Mouse (Mus musculus) layer of hippocampus, adult 9-10 months (tissue): ENCODE measurements at regions not wholly inside any gene's neighbourhood (a gene's known extent, or its start where the extent isn't known, plus 50 kb on each side); places are given as distances from the start of the nearest gene placed in this dataset.
"Not testable (repeated sequence)": the region's sequence is repeated elsewhere in the genome, so short reads cannot be mapped to it uniquely, and the experiment has no call there.

Experiments used
- DNase-seq: peaks from one replicate; pipeline ENCODE4 v3.0.0; 2022; ENCODE audit warnings: low spot score

DNA sequence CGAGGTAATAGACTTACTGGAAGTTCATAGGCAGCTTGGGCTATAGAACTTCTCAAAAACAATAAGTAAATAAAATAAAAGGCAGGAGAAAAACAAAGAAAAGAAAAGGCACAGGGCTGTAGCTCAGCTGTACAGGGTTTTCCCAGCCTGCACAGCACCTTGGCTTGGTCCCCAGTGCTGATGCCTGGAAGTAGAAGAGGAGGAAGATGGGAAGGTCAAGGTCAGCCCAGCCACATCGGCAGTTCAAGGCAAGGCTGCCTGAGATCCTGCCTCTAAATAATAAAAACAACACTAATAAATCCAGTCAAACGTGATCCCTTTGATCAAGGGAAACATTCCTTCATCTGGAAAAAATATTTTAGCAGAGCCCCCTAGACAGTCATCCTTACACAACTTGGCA lies 103.1 kb downstream of the Cenpf start:
- no peak for DNase-seq

DNA sequence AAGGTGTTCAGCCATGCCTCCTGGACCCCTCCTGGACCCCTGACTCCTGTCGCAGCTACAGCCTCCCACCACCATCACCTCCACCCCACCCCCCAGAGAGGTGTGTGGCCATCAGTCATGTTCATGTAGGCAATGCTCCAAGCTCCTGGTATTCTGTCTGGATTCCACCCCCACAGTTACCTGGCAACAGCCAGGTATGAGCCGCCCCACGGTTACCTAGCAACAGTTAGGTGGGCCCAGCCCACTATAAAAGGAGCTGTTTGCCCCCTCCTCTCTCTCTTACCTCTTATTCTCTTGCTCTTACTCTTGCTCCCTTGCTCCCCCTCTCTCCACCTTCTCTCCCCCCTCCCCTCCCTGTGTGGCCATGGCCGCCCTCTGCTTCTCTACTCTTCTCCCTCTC lies 106.5 kb downstream of the Cenpf start:
- no peak for DNase-seq

DNA sequence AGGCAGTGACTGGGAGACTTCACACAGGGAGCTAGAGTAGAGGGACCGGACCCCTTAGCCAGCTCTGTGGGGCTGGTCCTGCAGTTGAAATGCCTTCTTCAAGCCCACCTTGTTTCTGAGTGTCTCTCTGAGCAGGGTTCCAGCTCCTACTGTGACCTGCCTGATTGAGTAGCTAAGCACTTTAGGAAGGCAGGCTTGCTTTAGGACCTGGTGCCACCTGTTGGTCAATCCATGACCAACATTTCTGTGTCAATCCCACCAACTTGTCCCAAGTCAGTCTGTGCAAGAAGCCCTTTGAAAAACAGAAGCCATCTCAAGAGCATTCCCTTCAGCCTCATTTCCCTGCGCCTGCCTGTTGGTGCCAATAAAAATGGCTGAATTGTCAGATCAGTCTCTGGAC lies 108.5 kb downstream of the Cenpf start:
- DNase-seq: no peak

DNA sequence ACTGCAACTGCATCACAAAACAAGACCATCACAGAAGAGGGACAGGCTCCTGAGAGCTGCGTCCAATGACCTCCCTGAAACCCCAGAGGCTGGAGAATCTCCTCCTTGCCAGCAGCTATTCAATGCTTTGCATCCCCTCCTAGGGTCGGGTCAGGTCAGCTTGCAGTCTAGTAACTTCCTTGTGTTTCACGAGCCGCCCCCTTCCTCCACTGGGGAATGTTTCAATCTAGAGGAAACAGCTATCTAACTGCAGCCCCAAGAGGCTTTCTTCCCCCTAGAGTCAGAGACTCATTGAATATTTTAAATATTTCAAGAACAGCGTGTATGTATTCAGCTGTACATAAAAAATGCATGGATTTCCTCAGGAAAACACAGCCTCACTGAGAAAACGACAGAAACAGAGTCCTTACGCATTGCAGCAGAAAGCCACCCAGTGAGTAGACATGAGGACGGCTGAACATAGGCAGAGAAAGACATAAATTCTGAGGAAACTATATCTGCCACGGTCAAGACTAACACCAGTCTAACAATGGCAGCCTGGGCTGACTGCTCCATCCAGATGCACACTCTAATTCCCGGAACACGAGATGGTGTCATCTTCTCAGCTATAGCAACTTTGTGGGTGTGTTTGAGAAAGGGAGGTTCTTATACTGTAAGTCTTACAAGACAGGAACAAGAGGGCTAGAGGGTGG lies 111.4 kb downstream of the Cenpf start:
- DNase-seq: no peak

DNA sequence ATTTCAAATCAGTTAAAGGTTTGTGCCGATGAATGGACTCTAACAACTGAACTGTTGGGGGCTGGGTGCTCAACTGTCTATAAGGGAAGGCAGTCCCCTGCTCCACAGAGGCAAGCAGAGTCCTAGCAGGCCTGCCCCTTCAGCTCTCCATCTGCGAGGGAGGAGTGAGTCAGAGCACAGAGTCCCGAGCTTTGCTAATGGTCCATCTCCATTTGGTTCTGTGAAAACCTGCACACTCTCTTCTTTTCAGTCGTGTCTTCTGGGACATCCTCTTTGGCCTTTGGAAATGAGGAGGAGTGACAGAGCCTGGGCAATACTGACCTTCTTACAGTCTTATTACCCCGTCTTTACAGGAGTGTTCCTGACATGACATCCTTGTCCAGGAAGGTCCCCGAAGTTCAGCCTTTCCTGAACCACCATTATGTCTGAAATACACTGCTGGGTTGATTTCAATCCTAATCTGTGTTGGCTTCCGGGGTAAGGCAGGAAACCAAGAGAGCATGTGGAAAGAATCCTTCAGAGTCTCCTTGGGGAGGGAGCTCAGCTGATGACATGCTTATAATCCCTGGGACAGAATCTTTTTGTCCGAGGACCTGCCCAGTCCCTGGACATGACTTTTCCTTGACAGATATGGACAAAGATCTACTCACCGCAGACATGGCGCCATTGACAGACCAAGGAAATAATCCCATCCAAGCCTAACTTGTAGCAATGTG lies 112.2 kb downstream of the Cenpf start:
- no peak for DNase-seq

DNA sequence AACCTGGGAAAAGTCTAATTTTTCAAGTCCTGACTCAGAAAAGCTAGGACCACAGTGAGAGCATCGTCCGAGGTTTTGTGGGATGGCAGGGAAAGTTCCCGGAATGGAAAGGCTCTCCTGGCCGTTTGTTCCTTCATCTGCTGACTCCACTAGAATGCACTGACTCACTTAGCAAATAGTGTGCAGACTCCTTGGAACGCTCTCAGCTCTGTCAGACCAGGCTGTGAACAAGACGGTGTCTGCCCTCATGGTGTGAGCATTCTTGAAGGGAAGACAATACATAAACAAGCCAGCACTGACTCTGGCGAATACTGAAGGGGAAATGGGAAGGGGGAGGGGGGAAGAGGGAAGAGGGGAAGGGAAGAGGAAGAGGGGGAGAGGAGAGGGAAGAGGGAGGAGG lies 121.4 kb downstream of the Cenpf start:
- no peak for DNase-seq

DNA sequence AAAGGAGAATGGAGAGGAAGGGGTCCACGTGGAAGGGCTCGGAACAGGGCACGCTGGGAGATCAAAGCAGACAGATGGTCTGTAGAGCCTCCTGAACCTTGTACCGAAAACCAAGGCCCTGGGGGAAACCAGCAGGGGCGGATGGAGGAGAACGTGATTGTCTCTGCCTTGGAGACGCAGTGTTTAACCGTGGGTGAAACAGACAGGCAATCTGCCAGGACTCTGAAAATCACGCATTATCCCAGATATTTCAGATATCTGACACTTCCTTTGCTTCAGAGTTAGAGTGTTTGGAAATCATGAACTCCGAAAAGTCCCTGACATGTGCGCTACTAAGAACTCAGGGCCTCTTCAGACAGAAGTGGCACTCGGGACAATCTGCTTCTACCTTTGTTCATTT lies 126.1 kb downstream of the Cenpf start:
- DNase-seq: no peak

DNA sequence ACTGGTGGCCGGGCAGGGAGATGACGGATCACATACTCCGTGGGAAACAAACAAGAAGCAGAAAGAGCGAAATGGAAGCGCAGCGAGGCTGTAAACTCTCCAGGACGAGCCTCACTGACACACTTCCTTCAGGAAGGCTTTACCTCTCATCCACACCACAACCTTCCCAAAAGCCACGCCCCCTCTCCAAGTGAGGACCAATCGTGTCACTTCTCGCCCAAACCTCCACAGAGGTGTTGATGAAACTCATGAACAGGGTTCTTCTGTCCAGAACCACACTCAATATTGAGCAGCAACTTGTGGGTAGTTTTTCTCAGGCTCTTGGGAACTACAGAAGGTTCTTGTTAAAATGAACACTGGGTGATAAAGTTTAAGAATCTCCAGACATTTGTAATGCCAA lies 127.3 kb downstream of the Cenpf start:
- no peak for DNase-seq

DNA sequence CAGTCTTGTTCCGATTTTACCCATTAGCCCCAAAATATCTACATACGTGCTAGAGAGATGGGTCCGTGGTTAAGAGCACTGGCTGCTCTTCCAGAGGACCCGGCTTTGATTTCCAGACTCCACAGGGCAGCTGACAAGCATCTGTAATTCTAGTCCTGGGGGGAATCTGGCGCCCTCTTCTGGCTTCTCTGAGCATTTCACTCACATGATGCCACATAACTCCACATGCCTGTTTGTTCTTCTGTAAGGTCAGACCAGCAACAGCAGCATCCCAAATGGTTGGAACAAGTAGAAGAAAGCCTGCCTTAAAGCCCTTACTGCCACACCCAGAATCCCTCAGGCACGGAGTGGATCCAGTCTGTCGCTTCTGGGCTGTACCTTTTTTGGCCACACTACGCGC lies 137.0 kb downstream of the Cenpf start:
- DNase-seq: no peak

DNA sequence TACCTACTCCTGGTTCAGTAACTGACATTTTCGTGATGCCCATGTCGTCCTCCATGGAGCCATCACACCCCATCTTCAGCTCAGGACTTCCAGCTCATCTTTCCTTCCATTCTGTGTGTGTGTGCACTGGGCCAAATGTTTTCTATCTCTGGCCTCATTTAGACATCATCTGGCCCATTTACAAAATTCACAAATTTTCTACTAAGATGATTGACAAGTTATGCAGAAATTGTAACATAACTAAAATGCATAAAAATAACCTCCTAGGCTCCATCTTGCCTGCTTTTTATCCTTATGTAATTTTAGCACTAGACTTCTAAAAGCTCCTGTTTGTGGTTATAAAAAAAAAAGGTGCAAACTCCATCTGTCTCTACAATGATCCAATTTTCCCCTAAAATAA lies 130.8 kb upstream of the Kcnk2 start:
- DNase-seq: peak; percentile 8

DNA sequence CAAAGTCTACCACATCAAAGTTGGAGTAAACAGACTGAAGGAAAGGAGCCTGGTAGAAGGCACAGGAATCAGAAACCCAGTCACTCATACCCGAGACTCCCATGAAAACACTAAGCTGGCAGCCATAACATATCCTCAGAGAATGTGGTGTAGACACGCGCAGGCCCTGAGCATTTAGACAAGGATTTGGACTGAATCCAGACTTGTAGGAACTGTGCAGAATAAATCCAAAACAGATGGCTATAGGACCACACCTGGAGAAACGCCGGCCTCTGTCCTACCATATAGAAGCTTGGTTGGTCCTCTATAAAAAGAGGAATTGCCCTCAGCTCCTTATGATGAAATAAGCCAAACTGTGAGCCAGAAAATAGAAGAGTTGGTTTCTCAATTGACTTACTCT lies 124.3 kb upstream of the Kcnk2 start:
- DNase-seq: no peak

DNA sequence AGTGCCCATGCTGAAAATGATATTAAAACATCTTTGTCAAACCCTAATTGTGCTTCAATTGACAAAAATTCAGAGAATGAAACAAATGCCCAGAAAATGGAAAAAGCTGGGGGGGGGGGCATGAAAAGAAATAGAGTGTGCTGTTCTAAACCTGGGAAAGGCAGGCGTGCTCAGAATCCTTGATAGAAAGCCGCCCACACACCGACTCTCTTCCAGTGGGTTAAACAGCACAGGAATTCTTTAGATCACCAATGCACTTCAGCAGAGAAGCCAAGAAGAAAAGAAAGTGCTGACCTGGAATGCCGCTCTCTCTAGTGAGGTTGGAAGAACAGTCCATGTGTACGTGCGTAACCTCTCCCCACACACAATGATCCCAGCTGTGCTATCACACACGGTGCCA lies 113.4 kb upstream of the Kcnk2 start:
- DNase-seq: no peak

DNA sequence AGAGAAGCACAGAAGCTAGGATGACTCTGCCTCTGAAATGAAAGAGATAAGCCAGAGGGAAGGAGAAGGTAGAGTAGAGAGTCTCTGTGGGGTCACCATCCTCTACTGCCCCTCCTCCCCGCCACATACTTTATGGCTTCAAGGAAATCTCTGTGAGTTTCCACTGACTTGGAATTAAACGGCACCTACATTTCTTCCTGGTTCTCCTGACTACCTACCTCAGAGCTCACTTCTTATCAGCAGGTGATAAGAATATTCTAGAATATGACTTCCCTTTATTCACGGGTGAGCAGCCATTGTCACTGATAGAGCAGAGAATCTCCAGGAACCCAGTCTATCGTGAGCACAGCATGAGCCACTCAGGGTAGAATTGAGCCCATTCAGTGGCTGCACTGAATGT lies 111.3 kb upstream of the Kcnk2 start:
- no peak for DNase-seq

DNA sequence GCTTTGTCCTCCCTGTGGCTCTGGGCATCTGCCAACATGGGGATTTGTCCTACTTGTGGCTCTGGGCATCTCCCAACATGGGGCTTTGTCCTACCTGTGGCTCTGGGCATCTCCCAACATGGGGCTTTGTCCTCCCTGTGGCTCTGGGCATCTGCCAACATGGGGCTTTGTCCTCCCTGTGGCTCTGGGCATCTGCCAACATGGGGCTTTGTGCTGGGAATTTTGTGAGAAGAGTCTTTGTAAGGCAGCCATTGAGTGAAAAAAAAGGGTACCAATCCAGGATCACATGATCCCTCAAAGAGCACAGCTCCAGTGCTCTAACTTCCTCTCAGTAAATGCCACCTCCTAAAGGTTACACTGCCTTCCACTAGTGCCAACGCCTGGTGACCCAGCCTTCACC lies 105.2 kb upstream of the Kcnk2 start:
- DNase-seq: not testable (repeated sequence)

DNA sequence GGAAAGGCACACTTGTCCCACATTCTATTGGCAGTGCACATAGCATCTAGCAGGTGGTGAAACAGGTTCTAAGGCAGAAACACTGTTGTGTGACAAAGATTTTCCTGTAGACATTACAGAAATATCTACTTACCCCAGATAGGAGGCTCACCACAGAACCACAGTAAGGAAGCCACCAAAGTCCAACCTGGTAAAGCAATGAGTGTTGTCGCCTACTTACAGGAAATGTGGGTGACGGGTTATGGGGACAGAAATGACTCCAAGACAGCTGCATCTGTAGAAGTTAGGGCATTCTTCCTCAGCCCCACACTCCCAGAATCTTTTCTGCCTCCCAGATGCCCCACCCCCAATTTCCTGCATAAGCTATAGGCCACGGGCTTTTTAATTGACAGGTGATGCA lies 97.6 kb upstream of the Kcnk2 start:
- no peak for DNase-seq

DNA sequence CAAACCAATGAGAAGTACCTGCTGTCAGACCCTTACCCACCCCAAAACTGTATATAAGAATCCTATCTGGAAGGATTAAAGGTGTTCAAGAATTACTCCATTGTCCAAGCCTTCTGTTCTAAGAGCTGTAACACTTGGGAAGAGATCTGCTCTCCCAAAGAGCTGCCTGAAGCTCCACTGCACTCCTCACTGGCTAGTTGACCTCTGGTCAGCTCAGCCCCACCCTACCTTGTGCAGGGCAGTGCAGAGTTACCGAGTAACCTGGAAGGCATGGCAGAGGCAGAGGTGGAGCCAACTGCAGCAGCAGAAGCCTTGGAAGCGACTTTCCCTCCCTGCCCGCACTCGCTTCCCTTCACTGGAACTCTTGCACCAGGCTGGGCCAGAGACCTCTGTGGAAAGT lies 97.1 kb upstream of the Kcnk2 start:
- no peak for DNase-seq

DNA sequence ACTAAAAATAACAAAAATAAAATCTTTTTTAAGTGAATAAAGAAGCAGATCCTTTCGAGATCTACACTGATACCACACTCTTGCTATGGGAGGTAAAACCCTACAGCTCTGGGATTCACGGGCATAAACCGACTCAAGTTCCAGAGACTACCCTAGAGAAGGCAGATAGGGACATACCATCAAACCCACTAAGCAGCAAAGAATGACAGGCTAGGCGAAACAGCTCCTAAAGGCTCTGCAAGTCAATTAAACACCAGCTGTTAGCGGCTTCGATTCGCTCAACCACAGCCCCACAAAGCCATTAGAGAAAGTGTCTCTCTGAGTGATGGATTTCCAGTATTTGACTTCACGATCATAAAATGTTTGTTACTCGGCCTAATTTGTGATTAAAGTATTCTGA lies 95.0 kb upstream of the Kcnk2 start:
- no peak for DNase-seq

DNA sequence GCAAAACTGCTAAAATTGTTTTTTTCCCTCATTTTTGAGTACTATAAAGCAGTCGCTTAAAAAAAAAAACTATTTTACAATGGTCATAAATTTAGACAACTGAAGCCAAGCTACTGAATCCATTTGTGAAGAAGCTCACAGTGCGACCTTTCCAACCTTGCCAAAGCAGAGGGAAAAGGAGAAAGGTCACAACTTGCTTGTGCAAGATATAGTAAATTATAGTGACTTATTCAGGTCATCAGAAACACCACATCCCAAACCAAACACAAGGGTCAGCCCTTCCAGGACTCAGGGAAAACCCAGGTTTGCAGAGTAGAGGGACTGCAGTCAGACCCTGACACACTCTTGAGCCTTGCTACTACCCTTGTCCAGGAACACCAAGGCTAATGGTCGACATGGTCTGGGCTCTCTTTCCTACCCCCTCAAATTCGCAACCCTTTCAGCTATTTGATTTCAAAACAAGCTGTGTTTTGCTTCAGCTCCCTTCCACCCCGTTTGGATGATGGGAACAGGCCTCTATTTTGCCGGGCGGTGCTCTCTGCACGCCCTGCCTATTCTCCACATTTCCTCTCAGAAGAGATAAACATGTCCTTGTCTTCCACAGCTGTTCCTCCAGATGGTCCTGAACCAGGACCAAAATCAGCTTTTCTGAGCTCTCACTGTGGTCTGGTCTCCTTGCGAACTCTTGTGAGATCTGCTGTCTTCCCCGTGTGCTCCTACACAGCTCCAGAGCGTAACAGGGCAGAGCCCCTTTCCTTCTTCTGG lies 93.5 kb upstream of the Kcnk2 start:
- DNase-seq: no peak

DNA sequence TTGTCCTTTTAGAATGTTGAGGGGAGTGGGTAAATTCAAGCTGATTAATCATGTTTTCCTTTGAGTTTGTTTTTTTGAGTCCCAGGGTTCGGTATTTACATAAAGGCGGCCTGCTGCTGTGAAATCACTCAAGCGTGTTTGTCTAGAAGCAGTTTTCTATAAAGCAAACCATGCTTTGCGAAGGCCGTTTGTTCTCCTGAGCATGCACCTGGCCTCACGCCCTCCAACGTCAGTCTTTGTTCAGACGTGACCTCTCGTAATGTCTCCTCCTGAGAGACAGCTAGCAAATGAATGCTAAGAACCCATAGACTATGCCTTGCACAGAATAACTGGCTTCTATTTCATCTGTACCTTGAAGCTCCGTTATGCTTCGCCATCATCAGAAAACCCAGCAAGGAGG lies 92.8 kb upstream of the Kcnk2 start:
- DNase-seq: no peak

DNA sequence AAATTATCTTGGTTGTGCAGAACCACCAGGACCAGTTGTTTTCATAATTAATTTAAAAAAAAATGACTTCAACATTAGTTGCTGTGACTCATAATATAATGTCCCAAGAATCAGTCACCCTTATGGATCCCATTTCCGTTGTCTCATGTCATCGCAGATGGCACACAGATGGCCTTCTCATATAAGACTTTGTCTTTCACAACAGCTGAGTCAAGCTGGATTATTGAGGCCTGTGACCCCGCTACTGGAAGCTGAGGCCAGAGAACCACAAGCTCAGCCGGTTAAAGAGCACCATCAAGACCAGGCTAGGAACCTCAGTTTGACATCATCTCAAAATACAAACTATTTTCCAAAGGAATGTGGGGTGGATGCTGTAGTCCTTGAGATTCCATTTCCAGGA lies 83.3 kb upstream of the Kcnk2 start:
- no peak for DNase-seq

DNA sequence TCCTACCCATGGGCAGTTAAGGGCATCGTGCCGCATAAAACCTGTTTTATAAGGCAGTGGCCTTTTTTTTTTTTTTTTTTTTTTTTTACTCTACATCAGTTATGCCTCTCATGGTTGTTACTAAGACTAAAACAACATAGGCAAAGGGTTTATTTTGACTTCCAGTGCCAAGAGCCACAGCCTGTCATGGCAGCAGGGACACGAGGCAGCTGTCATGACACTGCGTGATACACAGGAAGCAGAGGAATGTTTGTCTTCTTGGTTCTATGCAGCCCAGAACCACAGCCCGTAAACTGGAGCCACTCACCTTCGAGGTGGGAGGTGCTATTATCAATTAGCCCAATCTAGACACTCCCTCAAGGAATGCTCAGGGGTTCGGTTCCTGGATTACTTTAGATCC lies 81.3 kb upstream of the Kcnk2 start:
- DNase-seq: no peak

DNA sequence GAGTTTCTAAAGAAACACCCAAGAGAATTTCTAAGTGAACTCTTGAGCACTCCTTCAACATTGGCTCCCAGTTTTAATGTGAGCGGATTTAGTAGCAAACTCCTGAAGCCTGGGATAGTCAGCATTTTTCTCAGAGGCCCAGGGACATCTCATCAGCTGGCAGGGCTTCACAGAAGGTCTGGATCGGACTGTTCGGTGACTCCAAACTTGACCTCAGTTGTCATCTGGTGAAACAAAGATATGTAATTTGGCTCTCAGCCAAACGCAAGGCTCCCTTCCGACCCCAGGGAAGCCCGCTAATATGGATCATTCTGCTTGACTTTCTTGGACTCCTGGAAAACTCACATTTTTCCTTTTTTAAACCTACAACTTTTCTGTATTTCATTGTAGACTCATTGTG lies 76.0 kb upstream of the Kcnk2 start:
- DNase-seq: no peak

DNA sequence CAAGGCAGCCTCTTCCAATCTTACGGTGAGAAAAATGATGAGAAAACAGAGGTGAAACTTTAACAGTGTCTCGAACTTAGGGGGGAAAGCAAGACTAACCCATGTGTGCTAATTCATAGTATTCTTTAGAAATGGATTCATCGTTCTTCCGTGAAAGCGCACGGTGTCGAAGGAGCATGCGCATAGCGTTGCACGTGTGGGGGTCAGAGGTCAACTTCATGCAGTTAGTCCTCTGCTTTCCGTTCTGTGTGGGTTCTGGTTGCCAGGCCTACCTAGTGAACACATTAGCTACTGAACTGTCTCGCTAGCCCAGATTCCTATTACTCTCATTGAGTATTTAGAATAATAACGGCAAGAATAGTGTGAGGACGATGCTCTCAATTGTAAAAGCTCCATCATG lies 74.7 kb upstream of the Kcnk2 start:
- no peak for DNase-seq
